Mouse (Mus musculus): ENCODE measurements around the gene Ift57.

GRCm38 (mm10) chr16:49679666-49680065 lies 19.4 kb upstream of the Ift57 start:
- TF ChIP-seq POLR2A (IDR thresholded peaks at IDR 0.05; ENCODE audit: insufficient read depth, low read depth, low read length) = no peak
- TF ChIP-seq CTCF (IDR thresholded peaks at IDR 0.05; ENCODE audit: insufficient read depth, low read depth, low read length) = no peak
